Mouse (Mus musculus): ENCODE results near the gene Faf1.

- TF ChIP-seq CTCF (IDR thresholded peaks at IDR 0.05; ENCODE audit: low read depth), result no peak
- TF ChIP-seq EP300 (optimal IDR thresholded peaks at IDR 0.05), result no peak
Observed at GRCm38 (mm10) chr4:109639356-109639755, 37.0 kb upstream of the Faf1 start.
